Mouse (Mus musculus) lung, postnatal 0 days (tissue): ENCODE results near the gene Ddb1. TPM values are rescaled to one million over a fixed set of nuclear protein-coding genes. Genes with fewer than 3 reads are reported as not detected.

Experiments
- ATAC-seq: fragments of 200-750 bp; cut with Nextera tagmentation; 2 replicates; pipeline ENCODE4 v1.8.0; 2017; ENCODE audit warnings: moderate library complexity
- DNase-seq: peaks from one replicate; pipeline ENCODE4 v3.0.0-alpha.2; 2016; ENCODE audit warnings: low spot score
- H3K27ac ChIP-seq: fragments of 300-500 bp; sonication (generic); 2 replicates; pipeline ENCODE4 v1.5.1; 2014; ENCODE audit warnings: antibody characterized with exemption, mild to moderate bottlenecking, low read length, mixed read lengths
- H3K27me3 ChIP-seq: fragments of 300-500 bp; sonication (generic); replicated peaks from 2 replicates; pipeline ENCODE4 v1.6.1; 2014; ENCODE audit warnings: low read length, mixed read lengths; ENCODE audit not compliant: insufficient read depth
- H3K36me3 ChIP-seq: fragments of 300-500 bp; sonication (generic); 2 replicates; pipeline ENCODE4 v1.6.1; 2014; ENCODE audit warnings: low read length, mixed read lengths; ENCODE audit not compliant: insufficient read depth
- H3K4me1 ChIP-seq: fragments of 300-500 bp; sonication (generic); 2 replicates; pipeline ENCODE4 v1.6.1; 2014; ENCODE audit warnings: antibody characterized with exemption, low read depth, low read length, mixed read lengths; ENCODE audit not compliant: insufficient read depth
- H3K4me2 ChIP-seq: fragments of 300-500 bp; sonication (generic); replicated peaks from 2 replicates; pipeline ENCODE4 v1.6.1; 2014; ENCODE audit warnings: low read depth, mild to moderate bottlenecking, low read length, moderate library complexity, mixed read lengths
- H3K4me3 ChIP-seq: fragments of 300-500 bp; sonication (generic); 2 replicates; pipeline ENCODE4 v1.5.1; 2014; ENCODE audit warnings: low read depth, low read length
- H3K9ac ChIP-seq: fragments of 300-500 bp; sonication (generic); replicated peaks from 2 replicates; pipeline ENCODE4 v1.6.1; 2014; ENCODE audit warnings: low read depth, mild to moderate bottlenecking
- H3K9me3 ChIP-seq: fragments of 300-500 bp; sonication (generic); 2 replicates; pipeline ENCODE4 v1.6.1; 2016; ENCODE audit warnings: low read length, mixed read lengths
- CTCF ChIP-seq: IDR thresholded peaks from 2 replicates; pipeline ENCODE4 v1.5.1; 2016; ENCODE audit warnings: antibody characterized with exemption, mild to moderate bottlenecking
- EP300 ChIP-seq: IDR thresholded peaks from 2 replicates; pipeline ENCODE4 v1.6.1; 2016; ENCODE audit warnings: antibody characterized with exemption, mild to moderate bottlenecking, control low read depth
- WGBS: fragments of 180-500 bp; shearing (Covaris S2); extraction: QIAGEN DNeasy Blood & Tissue Kit; methylation state at CpG from one replicate; pipeline ENCODE4 v1.1.7; 2014; 5-methylcytosine and 5-hydroxymethylcytosine counted together
- polyA plus RNA-seq: library from polyadenylated mRNA; unstranded; fragments of >200 nt; fragmentation: Nextera tagmentation; extraction: Ambion mirVana; gene quantifications from 2 replicates; pipeline ENCODE4 v1.2.1, GENCODE M21; 2015

Gene Ddb1
- polyA plus RNA-seq, 1 experiment from 2014 or later = 178 TPM

- H3K27ac ChIP-seq = no peak overlapping the region
- H3K27me3 ChIP-seq = no peaks in the 10 kb centered on the region
- no peak overlapping the region for H3K4me2 ChIP-seq
- no peak overlapping the region for H3K9ac ChIP-seq
- ATAC-seq = peak; percentile 55
- TF ChIP-seq CTCF (no peak), EP300 (no peak)
- no peak for DNase-seq
- H3K9me3 ChIP-seq = no peaks in the 10 kb centered on the region
- WGBS = 43% methylated on average over 3 of the region's 3 CpGs
- no peaks in the 10 kb centered on the region for H3K36me3 ChIP-seq
- no peaks in the 10 kb centered on the region for H3K4me1 ChIP-seq
- no peak overlapping the region for H3K4me3 ChIP-seq
Measured at GRCm38 (mm10) chr19:10665093-10665492, 60.0 kb downstream of the Ddb1 start.

GRCm38 (mm10) chr19:10665499-10665898 is 60.4 kb downstream of the Ddb1 start:
- Histone ChIP-seq H3K4me1 (no peaks in the 10 kb centered on the region), H3K36me3 (no peaks in the 10 kb centered on the region), H3K9ac (no peak overlapping the region), H3K27ac (no peak overlapping the region), H3K9me3 (no peaks in the 10 kb centered on the region), H3K27me3 (no peaks in the 10 kb centered on the region), H3K4me3 (no peak overlapping the region), H3K4me2 (no peak overlapping the region)
- DNase-seq (peak; percentile 75), ATAC-seq (peak; percentile 38; the same call in 1 of the 2 replicates)
- no peak for TF ChIP-seq EP300
- TF ChIP-seq CTCF = peak; percentile 87
- 6% methylated on average over 2 of the region's 2 CpGs for WGBS

GRCm38 (mm10) chr19:10671319-10671718 is 66.2 kb downstream of the Ddb1 start:
- no peak overlapping the region for H3K4me2 ChIP-seq
- H3K27me3 ChIP-seq = no peaks in the 10 kb centered on the region
- H3K36me3 ChIP-seq = no peaks in the 10 kb centered on the region
- H3K9me3 ChIP-seq = no peaks in the 10 kb centered on the region
- H3K4me1 ChIP-seq = no peaks in the 10 kb centered on the region
- no peak overlapping the region for H3K27ac ChIP-seq
- WGBS = 78% methylated on average over 4 of the region's 4 CpGs
- H3K9ac ChIP-seq = no peak overlapping the region
- H3K4me3 ChIP-seq = no peak overlapping the region
- TF ChIP-seq EP300 (no peak), CTCF (no peak)
- DNase-seq (no peak), ATAC-seq (no peak)

GRCm38 (mm10) chr19:10671854-10672417 is 66.8 kb downstream of the Ddb1 start:
- no peak for TF ChIP-seq EP300
- TF ChIP-seq CTCF = no peak
- Histone ChIP-seq H3K27me3 (no peaks in the 10 kb centered on the region), H3K9me3 (no peaks in the 10 kb centered on the region), H3K9ac (no peak overlapping the region), H3K27ac (no peak overlapping the region), H3K4me1 (no peaks in the 10 kb centered on the region), H3K4me3 (no peak overlapping the region), H3K36me3 (no peaks in the 10 kb centered on the region), H3K4me2 (no peak overlapping the region)
- ATAC-seq = no peak
- no peak for DNase-seq
- WGBS = 68% methylated on average over 9 of the region's 9 CpGs

- 46% methylated on average over 1 of the region's 1 CpGs for WGBS
- H3K4me3 ChIP-seq = no peak overlapping the region
- H3K36me3 ChIP-seq = no peaks in the 10 kb centered on the region
- TF ChIP-seq CTCF (no peak), EP300 (no peak)
- no peak for ATAC-seq
- no peaks in the 10 kb centered on the region for H3K27me3 ChIP-seq
- no peak overlapping the region for H3K27ac ChIP-seq
- H3K4me2 ChIP-seq = no peak overlapping the region
- no peaks in the 10 kb centered on the region for H3K9me3 ChIP-seq
- no peaks in the 10 kb centered on the region for H3K4me1 ChIP-seq
- H3K9ac ChIP-seq = no peak overlapping the region
- no peak for DNase-seq
Measured at GRCm38 (mm10) chr19:10673275-10673674, 68.1 kb downstream of the Ddb1 start.

- DNase-seq = no peak
- no peak overlapping the region for H3K4me2 ChIP-seq
- no peak overlapping the region for H3K4me3 ChIP-seq
- no peak overlapping the region for H3K27ac ChIP-seq
- H3K9ac ChIP-seq = no peak overlapping the region
- no peaks in the 10 kb centered on the region for H3K4me1 ChIP-seq
- no peaks in the 10 kb centered on the region for H3K9me3 ChIP-seq
- WGBS = 70% methylated on average over 16 of the region's 16 CpGs
- H3K27me3 ChIP-seq = no peaks in the 10 kb centered on the region
- TF ChIP-seq EP300 = no peak
- TF ChIP-seq CTCF = no peak
- H3K36me3 ChIP-seq = no peaks in the 10 kb centered on the region
- no peak for ATAC-seq
Measured at GRCm38 (mm10) chr19:10676656-10677055, 71.5 kb downstream of the Ddb1 start.
